Mouse (Mus musculus) thymus, postnatal 0 days (tissue): Measurements from ENCODE around the gene Isoc2b. TPM values are rescaled to one million over a fixed set of nuclear protein-coding genes. Genes with fewer than 3 reads are reported as not detected.

Experiments used
- polyA plus RNA-seq: library from polyadenylated mRNA; unstranded; fragments of >200 nt; fragmentation: Nextera tagmentation; extraction: Ambion mirVana; gene quantifications from 2 replicates; pipeline ENCODE4 v1.2.1, GENCODE M21; 2015

Isoc2b gene
- polyA plus RNA-seq, 1 experiment from 2014 or later = 22.0 TPM

Other genes starting within 250 kb of the Isoc2b start
- gene Tmem86b, start 238.8 kb downstream of the Isoc2b start, polyA plus RNA-seq = 1.7 and 2.1 TPM in 2 replicates
- 19.8 and 23.8 TPM in 2 replicates for gene Ppp6r1, start 211.2 kb downstream of the Isoc2b start, polyA plus RNA-seq
- 74.9 and 91.0 TPM in 2 replicates for gene Hspbp1, start 185.2 kb downstream of the Isoc2b start, polyA plus RNA-seq
- gene Brsk1, start 179.7 kb downstream of the Isoc2b start, polyA plus RNA-seq = 0.06 and 0.20 TPM in 2 replicates
- 0.82 and 1.4 TPM in 2 replicates for gene Tmem150b, start 145.0 kb downstream of the Isoc2b start, polyA plus RNA-seq
- gene Kmt5c, start 130.1 kb downstream of the Isoc2b start, polyA plus RNA-seq = 44.1 and 44.2 TPM in 2 replicates
- 37.9 TPM in 2 replicates for gene Cox6b2, start 117.2 kb downstream of the Isoc2b start, polyA plus RNA-seq
- gene Fam71e2, start 99.0 kb downstream of the Isoc2b start, polyA plus RNA-seq = not detected in 2 replicates
- gene Il11, start 87.4 kb downstream of the Isoc2b start, polyA plus RNA-seq = 0.13 and 0.30 TPM in 2 replicates
- gene Tmem190, start 87.3 kb downstream of the Isoc2b start, polyA plus RNA-seq = 0.23 TPM in 1 of 2 replicates, not detected in the other
- gene Tmem238, start 80.6 kb downstream of the Isoc2b start, polyA plus RNA-seq = 9.6 and 11.7 TPM in 2 replicates
- 546 and 590 TPM in 2 replicates for gene Rpl28, start 77.4 kb downstream of the Isoc2b start, polyA plus RNA-seq
- 413 and 414 TPM in 2 replicates for gene Ube2s, start 57.7 kb downstream of the Isoc2b start, polyA plus RNA-seq
- not detected in 2 replicates for gene Shisa7, start 25.6 kb downstream of the Isoc2b start, polyA plus RNA-seq
- 0.72 and 0.81 TPM in 2 replicates for gene Isoc2a, start 6.9 kb upstream of the Isoc2b start, polyA plus RNA-seq
- gene Gm36210, start 36.3 kb upstream of the Isoc2b start, polyA plus RNA-seq = 0.10 TPM in 2 replicates
- 2.7 and 3.1 TPM in 2 replicates for gene Zfp628, start 45.0 kb upstream of the Isoc2b start, polyA plus RNA-seq
- gene Nat14, start 51.8 kb upstream of the Isoc2b start, polyA plus RNA-seq = 0.22 and 0.60 TPM in 2 replicates
- 0.07 and 0.19 TPM in 2 replicates for gene Ssc5d, start 55.5 kb upstream of the Isoc2b start, polyA plus RNA-seq
- 0.09 and 0.21 TPM in 2 replicates for gene Sbk2, start 94.1 kb upstream of the Isoc2b start, polyA plus RNA-seq
- gene Sbk3, start 100.9 kb upstream of the Isoc2b start, polyA plus RNA-seq = not detected in 2 replicates
- 18.7 and 22.3 TPM in 2 replicates for gene Zfp579, start 125.9 kb upstream of the Isoc2b start, polyA plus RNA-seq
- gene Zfp524, start 144.2 kb upstream of the Isoc2b start, polyA plus RNA-seq = 14.9 and 18.2 TPM in 2 replicates
- 32.3 and 33.5 TPM in 2 replicates for gene Fiz1, start 144.4 kb upstream of the Isoc2b start, polyA plus RNA-seq
- gene Gm44973, start 145.2 kb upstream of the Isoc2b start, polyA plus RNA-seq = 2.9 and 5.4 TPM in 2 replicates
- gene Zfp865, start 150.1 kb upstream of the Isoc2b start, polyA plus RNA-seq = 5.1 and 5.9 TPM in 2 replicates
- gene Ccdc106, start 150.3 kb upstream of the Isoc2b start, polyA plus RNA-seq = 0.27 TPM in 1 of 2 replicates, not detected in the other
- not detected in 2 replicates for gene 4632433K11Rik, start 163.9 kb upstream of the Isoc2b start, polyA plus RNA-seq
- gene Zfp784, start 168.2 kb upstream of the Isoc2b start, polyA plus RNA-seq = 3.8 and 4.4 TPM in 2 replicates
- 15.2 and 15.4 TPM in 2 replicates for gene Zfp580, start 181.3 kb upstream of the Isoc2b start, polyA plus RNA-seq
- 131 and 138 TPM in 2 replicates for gene U2af2, start 191.9 kb upstream of the Isoc2b start, polyA plus RNA-seq
- gene Epn1, start 210.0 kb upstream of the Isoc2b start, polyA plus RNA-seq = 42.6 and 44.8 TPM in 2 replicates
- not detected in 2 replicates for gene Rfpl4, start 246.7 kb upstream of the Isoc2b start, polyA plus RNA-seq